25 mouse cellular contexts compared by ENCODE assay signal in the genomic region with DNA sequence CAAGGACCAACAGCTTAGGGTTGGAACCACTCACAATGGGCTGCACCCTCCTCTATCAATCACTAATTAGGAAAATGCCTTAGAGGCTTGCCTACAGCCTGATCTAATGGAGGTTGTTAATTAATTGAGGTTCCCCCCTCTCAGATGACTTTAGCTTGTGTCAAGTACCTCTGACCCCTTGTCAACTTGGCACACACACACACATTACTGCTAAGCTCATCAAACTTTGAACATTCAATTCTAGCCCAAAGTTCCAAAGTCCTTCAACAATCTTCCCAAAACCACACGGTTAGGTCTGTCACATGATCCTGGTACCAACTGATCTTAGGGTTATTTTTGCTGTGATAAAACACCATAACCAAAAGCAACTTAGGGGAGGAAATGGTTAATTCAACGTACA. TPM values are rescaled to one million over a fixed set of nuclear protein-coding genes. Genes with fewer than 3 reads are reported as not detected.
A peak's percentile ranks its signal among the peaks of the same experiment; 100 is the strongest.
DNase-seq lines count a peak whose midpoint lies in the region; ATAC-seq and TF ChIP-seq lines count a peak whose summit lies in the region.
"Had no signal": no experiment of that assay in that cellular context is flagged by ENCODE, and none has a peak within 500 bp of the region (broad histone marks: within the 10 kb centered on the region; RNA-seq: fewer than 3 reads in every experiment).

No protein-coding gene starts in this region.

- DNase-seq in embryonic facial prominence, embryonic 10.5 days (ENCODE audit: low spot score), result no peak
- peak; percentile 83 for DNase-seq in kidney, adult 2 months
- DNase-seq in kidney, postnatal 10 days, result no peak
- DNase-seq in liver, adult 2 months (ENCODE audit: extremely low read depth, low read depth, low spot score), result peak; percentile 98
- peak; percentile 54 to 71 for DNase-seq in kidney, postnatal 36 days
- DNase-seq in left cerebral cortex, adult 9 months (ENCODE audit: low spot score in 2 of 2), result no peak
- DNase-seq: adrenal gland, adult 8-10 months; adrenal gland, postnatal 25 days; cerebellum, adult 11-12 months; cerebellum, adult 8-10 months; cerebellum, postnatal 10 days; cerebellum, postnatal 36 days; embryo, embryonic 11 days; forebrain, postnatal 0 days; gastrocnemius, adult 2 months; gastrocnemius, postnatal 14 days; heart, adult 11 months had no signal

- H3K9me3 ChIP-seq in embryonic facial prominence, embryonic 13.5 days, result no peaks in the 10 kb centered on the region
- no peaks in the 10 kb centered on the region for H3K9me3 ChIP-seq in embryonic facial prominence, embryonic 10.5 days
- H3K9me3 ChIP-seq in liver, embryonic 12.5 days (replicated peaks), result no peaks in the 10 kb centered on the region
- H3K9me3 ChIP-seq: embryonic facial prominence, embryonic 15.5 days; hindbrain, embryonic 12.5 days had no signal

- H3K4me1 ChIP-seq in embryonic facial prominence, embryonic 13.5 days, result no peaks in the 10 kb centered on the region
- H3K4me1 ChIP-seq in embryonic facial prominence, embryonic 10.5 days, result no peaks in the 10 kb centered on the region
- peaks cover 6% of the 10 kb centered on the region; the same call in 1 of the 2 replicates for H3K4me1 ChIP-seq in kidney, adult 2 months (ENCODE audit: control insufficient read depth, insufficient read depth, low read length)
- peaks cover 13% of the 10 kb centered on the region for H3K4me1 ChIP-seq in liver, adult 2 months (ENCODE audit: control insufficient read depth, insufficient read depth, low read length)
- peaks cover 47% of the 10 kb centered on the region for H3K4me1 ChIP-seq in liver, embryonic 12.5 days
- H3K4me1 ChIP-seq: embryonic facial prominence, embryonic 15.5 days; hindbrain, embryonic 12.5 days had no signal

- H3K4me2 ChIP-seq in embryonic facial prominence, embryonic 13.5 days, result 0 out of 2 replicates have a peak overlapping the region, but pooled peaks have one; percentile 4
- no peak overlapping the region for H3K4me2 ChIP-seq in liver, embryonic 12.5 days
- H3K4me2 ChIP-seq: embryonic facial prominence, embryonic 15.5 days; heart, embryonic 11.5 days; hindbrain, embryonic 12.5 days had no signal

- TF ChIP-seq POLR2A in kidney, adult 2 months (IDR thresholded peaks at IDR 0.05; ENCODE audit: low read depth, low read length), result no peak
- no peak for TF ChIP-seq POLR2A in liver, adult 2 months (IDR thresholded peaks at IDR 0.05; ENCODE audit: extremely low read depth, insufficient read depth, low read length)

- H3K9ac ChIP-seq in embryonic facial prominence, embryonic 13.5 days, result no peak overlapping the region
- H3K9ac ChIP-seq in liver, adult 2 months (ENCODE audit: low read depth, low read length), result no peak overlapping the region
- H3K9ac ChIP-seq in liver, embryonic 12.5 days, result no peak overlapping the region
- H3K9ac ChIP-seq: embryonic facial prominence, embryonic 15.5 days; forebrain, postnatal 0 days; hindbrain, embryonic 12.5 days had no signal

- no peaks in the 10 kb centered on the region for H3K79me2 ChIP-seq in liver, adult 2 months (ENCODE audit: control insufficient read depth, insufficient read depth, low read length)

- no peaks in the 10 kb centered on the region for H3K27me3 ChIP-seq in embryonic facial prominence, embryonic 13.5 days
- H3K27me3 ChIP-seq in embryonic facial prominence, embryonic 10.5 days (replicated peaks; ENCODE audit: low read depth, poor library complexity, severe bottlenecking), result no peaks in the 10 kb centered on the region
- H3K27me3 ChIP-seq in kidney, adult 2 months (replicated peaks; ENCODE audit: control insufficient read depth, insufficient read depth, low read length), result no peaks in the 10 kb centered on the region
- H3K27me3 ChIP-seq in liver, adult 2 months (ENCODE audit: control insufficient read depth, insufficient read depth, low read length), result no peaks in the 10 kb centered on the region
- no peaks in the 10 kb centered on the region for H3K27me3 ChIP-seq in liver, embryonic 12.5 days (replicated peaks)
- H3K27me3 ChIP-seq: embryonic facial prominence, embryonic 15.5 days; hindbrain, embryonic 12.5 days had no signal

- H3K27ac ChIP-seq in embryonic facial prominence, embryonic 13.5 days, result no peak overlapping the region
- no peak overlapping the region for H3K27ac ChIP-seq in embryonic facial prominence, embryonic 10.5 days (replicated peaks)
- H3K27ac ChIP-seq in kidney, adult 2 months (ENCODE audit: insufficient read depth, low read depth, low read length), result peak overlapping the region; percentile 77
- H3K27ac ChIP-seq in liver, adult 2 months (replicated peaks; ENCODE audit: insufficient read depth, low read depth, low read length), result peak overlapping the region; percentile 24
- no peak overlapping the region for H3K27ac ChIP-seq in liver, embryonic 12.5 days
- H3K27ac ChIP-seq: embryonic facial prominence, embryonic 15.5 days; gastrocnemius, adult 2 months; hindbrain, embryonic 12.5 days had no signal

- no peak for ATAC-seq in embryonic facial prominence, embryonic 13.5 days (ENCODE audit: insufficient number of reproducible peaks, insufficient read depth, low FRiP score, low TSS enrichment, low read depth)
- ATAC-seq in liver, embryonic 12.5 days, result no peak
- ATAC-seq: activated CD4-positive, CD25-positive, alpha-beta regulatory T cell, adult 4 months; forebrain, embryonic 14.5 days; forebrain, postnatal 0 days had no signal

- no peak for TF ChIP-seq CTCF in kidney, adult 2 months (conservative IDR thresholded peaks at IDR 0.05; ENCODE audit: insufficient read depth, insufficient read length, low read depth, low read length)
- TF ChIP-seq CTCF in liver, adult 2 months (IDR thresholded peaks at IDR 0.05; ENCODE audit: low read depth, low read length), result no peak

- H3K4me3 ChIP-seq in embryonic facial prominence, embryonic 13.5 days, result no peak overlapping the region
- no peak overlapping the region for H3K4me3 ChIP-seq in embryonic facial prominence, embryonic 10.5 days
- H3K4me3 ChIP-seq in kidney, adult 2 months (ENCODE audit: insufficient read depth, low read depth, low read length), result no peak overlapping the region
- no peak overlapping the region for H3K4me3 ChIP-seq in liver, adult 2 months (ENCODE audit: insufficient read depth, low read depth, low read length)
- no peak overlapping the region for H3K4me3 ChIP-seq in liver, embryonic 12.5 days
- H3K4me3 ChIP-seq: embryonic facial prominence, embryonic 15.5 days; gastrocnemius, adult 2 months; hindbrain, embryonic 12.5 days had no signal

- WGBS in embryonic facial prominence, embryonic 13.5 days, result 34% methylated on average over 2 of the region's 2 CpGs
- WGBS in embryonic facial prominence, embryonic 10.5 days, result 54% methylated on average over 2 of the region's 2 CpGs
- WGBS in kidney, adult 2 months, result 23% methylated on average over 2 of the region's 2 CpGs
- 5% methylated on average over 2 of the region's 2 CpGs for WGBS in liver, adult 2 months
- WGBS in liver, embryonic 12.5 days (ENCODE audit: insufficient replicate concordance), result 23% methylated on average over 2 of the region's 2 CpGs

- no peaks in the 10 kb centered on the region for H3K36me3 ChIP-seq in embryonic facial prominence, embryonic 13.5 days
- H3K36me3 ChIP-seq in embryonic facial prominence, embryonic 10.5 days (replicated peaks), result no peaks in the 10 kb centered on the region
- no peaks in the 10 kb centered on the region for H3K36me3 ChIP-seq in kidney, adult 2 months (ENCODE audit: control insufficient read depth, insufficient read depth, low read length)
- H3K36me3 ChIP-seq in liver, adult 2 months (ENCODE audit: control insufficient read depth, insufficient read depth, low read length), result no peaks in the 10 kb centered on the region
- H3K36me3 ChIP-seq in liver, embryonic 12.5 days, result no peaks in the 10 kb centered on the region
- H3K36me3 ChIP-seq: embryonic facial prominence, embryonic 15.5 days; hindbrain, embryonic 12.5 days had no signal

RNA-seq across cellular contexts. Expression of gene Rec114, which starts 26.9 kb away (rescaled TPM):
- polyA plus RNA-seq in embryonic facial prominence, embryonic 13.5 days (2015; fragmentation: Nextera tagmentation; extraction: Ambion mirVana), result 1.7 and 2.4 TPM in 2 replicates
- 1.3 and 1.9 TPM in 2 replicates for polyA plus RNA-seq in embryonic facial prominence, embryonic 10.5 days (2016; fragmentation: Nextera tagmentation; extraction: Ambion mirVana)
- 0.50 TPM in 1 of 2 replicates, not detected in the other for polyA plus RNA-seq in kidney, adult 2 months (2012; rRNA removed)
- 1.5 and 1.7 TPM in 2 replicates for total RNA-seq in liver, adult 2 months (2014; rRNA removed)
- polyA plus RNA-seq in liver, adult 2 months (2012; rRNA removed), result 1.7 and 4.2 TPM in 2 replicates
- 23.5 and 27.4 TPM in 2 replicates for polyA plus RNA-seq in liver, embryonic 12.5 days (2016; fragmentation: Nextera tagmentation; extraction: Ambion mirVana)
- total RNA-seq: adrenal gland, postnatal 25 days; gastrocnemius, adult 2 months; gastrocnemius, postnatal 4 days had no signal
- polyA plus RNA-seq: activated CD4-positive, CD25-positive, alpha-beta regulatory T cell, adult 4 months had no signal

Comparison
In these comparisons a context has a peak if more than half of its experiments do, and no peak if none do; other contexts are left out.
1. H3K27ac ChIP-seq: peak in kidney, adult 2 months (single experiment) and liver, adult 2 months (single experiment); none in embryonic facial prominence, embryonic 13.5 days (single experiment), embryonic facial prominence, embryonic 10.5 days (single experiment) and liver, embryonic 12.5 days (single experiment).
2. DNase-seq: peak in kidney, adult 2 months (single experiment), liver, adult 2 months (single experiment) and kidney, postnatal 36 days (2 of 2); none in embryonic facial prominence, embryonic 10.5 days (single experiment), kidney, postnatal 10 days (single experiment) and left cerebral cortex, adult 9 months (0 of 2).